Mouse (Mus musculus) thymus, adult 2 months (tissue): ENCODE measurements around the gene Il13. TPM values are rescaled to one million over a fixed set of nuclear protein-coding genes. Genes with fewer than 3 reads are reported as not detected.

ENCODE experiments used
- DNase-seq: peaks from one replicate; pipeline ENCODE4 v3.0.0; 2021
- H3K27ac ChIP-seq: fragments of 200-500 bp; 2 replicates; pipeline ENCODE4 v1.5.1; 2012; ENCODE audit warnings: low read length, control low read depth; ENCODE audit not compliant: control insufficient read depth, insufficient read depth
- H3K27me3 ChIP-seq: fragments of 200-500 bp; 2 replicates; pipeline ENCODE4 v1.6.1; 2012; ENCODE audit warnings: mild to moderate bottlenecking, low read length, moderate library complexity, mixed read lengths; ENCODE audit not compliant: control insufficient read depth, insufficient read depth
- H3K36me3 ChIP-seq: fragments of 200-500 bp; 2 replicates; pipeline ENCODE4 v1.6.1; 2012; ENCODE audit warnings: mild to moderate bottlenecking, low read length, moderate library complexity; ENCODE audit not compliant: control insufficient read depth, insufficient read depth
- H3K4me1 ChIP-seq: fragments of 200-500 bp; replicated peaks from 2 replicates; pipeline ENCODE4 v1.6.1; 2012; ENCODE audit warnings: low read length; ENCODE audit not compliant: control insufficient read depth, insufficient read depth
- H3K4me3 ChIP-seq: fragments of 200-500 bp; 2 replicates; pipeline ENCODE4 v1.5.1; 2012; ENCODE audit warnings: mild to moderate bottlenecking, low read length, control low read depth, moderate library complexity; ENCODE audit not compliant: control insufficient read depth, insufficient read depth
- CTCF ChIP-seq: fragments of 200-500 bp; IDR thresholded peaks from 2 replicates; pipeline ENCODE4 v1.5.1; 2012; ENCODE audit warnings: mild to moderate bottlenecking, control low read depth, low read length, moderate library complexity, borderline replicate concordance; ENCODE audit not compliant: control insufficient read depth, poor library complexity, insufficient read depth; ENCODE audit errors: extremely low read depth
- POLR2A ChIP-seq: fragments of 200-500 bp; IDR thresholded peaks from 2 replicates; pipeline ENCODE4 v1.6.1; 2012; ENCODE audit warnings: mild to moderate bottlenecking, low read length, control low read depth, moderate library complexity; ENCODE audit not compliant: control insufficient read depth, poor library complexity, insufficient read depth; ENCODE audit errors: extremely low read depth
- WGBS: fragments of 180-500 bp; shearing (Covaris S2); methylation state at CpG from one replicate; pipeline ENCODE4 v1.1.7; 2018; 5-methylcytosine and 5-hydroxymethylcytosine counted together
- polyA plus RNA-seq: library from polyadenylated mRNA; depleted of rRNA; stranded (reverse); fragments of >200 nt; gene quantifications from 2 replicates; pipeline ENCODE4 v1.2.3, GENCODE M21; 2012

The Il13 gene
- polyA plus RNA-seq, 1 experiment, result 10.4 TPM

DNA sequence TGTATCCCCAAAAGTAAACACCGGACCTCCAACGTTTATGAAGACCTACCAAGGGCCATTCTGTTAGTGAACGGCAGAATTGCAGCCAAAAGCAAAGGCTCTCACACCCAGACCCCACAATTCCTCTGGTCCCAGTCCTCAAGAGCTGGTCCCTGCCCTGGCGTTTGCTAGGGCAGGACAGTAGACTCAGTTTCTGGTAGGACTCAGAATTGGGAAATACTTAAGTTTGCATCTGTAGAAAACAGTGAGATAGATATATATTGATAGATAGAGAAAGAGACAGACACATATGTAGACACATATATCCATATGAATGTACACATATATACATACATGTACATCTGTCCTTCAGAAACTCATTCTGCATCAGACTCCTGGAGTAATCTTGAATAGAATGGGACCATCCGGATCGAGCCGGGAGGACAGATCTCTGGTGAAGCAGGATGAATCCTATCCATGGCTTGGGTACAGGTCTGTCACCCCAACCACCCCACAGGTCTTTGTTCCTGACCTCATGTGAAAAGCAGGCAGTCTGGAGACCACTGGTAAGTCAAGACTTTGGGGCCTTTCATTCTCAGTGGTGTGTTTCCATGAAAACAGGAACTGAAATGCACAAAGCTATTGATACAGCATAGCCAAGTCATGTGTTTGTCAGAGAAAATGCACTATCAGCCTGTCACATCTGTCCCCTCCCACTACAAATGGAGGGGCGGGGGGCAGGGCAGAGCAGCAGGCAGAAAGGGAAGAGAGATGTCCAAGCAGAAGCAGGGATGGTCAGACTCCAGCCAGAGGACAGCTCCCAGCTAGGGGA lies 17.5 kb downstream of the Il13 start:
- Histone ChIP-seq H3K36me3 (no peaks in the 10 kb centered on the region), H3K27me3 (no peaks in the 10 kb centered on the region), H3K27ac (no peak overlapping the region), H3K4me3 (no peak overlapping the region), H3K4me1 (no peaks in the 10 kb centered on the region)
- 85% methylated on average over 8 of the region's 8 CpGs for WGBS
- TF ChIP-seq CTCF (no peak), POLR2A (no peak)
- no peak for DNase-seq

DNA sequence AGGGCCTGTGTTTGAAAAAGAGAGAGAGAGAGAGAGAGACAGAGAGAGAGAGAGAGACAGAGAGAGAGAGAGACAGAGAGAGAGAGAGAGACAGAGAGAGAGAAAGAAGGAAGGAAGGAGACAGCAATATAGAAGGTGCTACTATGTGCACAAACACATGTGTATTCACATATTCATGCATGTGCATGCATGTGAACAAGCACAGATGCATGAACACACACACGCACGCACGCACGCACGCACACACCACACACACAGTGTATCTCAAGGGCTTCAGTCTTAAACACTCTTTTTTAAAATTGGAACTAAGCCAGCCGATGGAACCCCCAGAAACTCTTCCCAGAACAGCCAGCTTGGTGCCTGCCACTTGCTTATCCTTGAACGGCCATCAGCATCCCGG lies 18.9 kb downstream of the Il13 start:
- Histone ChIP-seq H3K4me3 (no peak overlapping the region), H3K27me3 (no peaks in the 10 kb centered on the region), H3K27ac (no peak overlapping the region), H3K36me3 (no peaks in the 10 kb centered on the region), H3K4me1 (no peaks in the 10 kb centered on the region)
- WGBS, result 95% methylated on average over 8 of the region's 8 CpGs
- no peak for DNase-seq
- TF ChIP-seq CTCF, result no peak
- TF ChIP-seq POLR2A, result no peak

DNA sequence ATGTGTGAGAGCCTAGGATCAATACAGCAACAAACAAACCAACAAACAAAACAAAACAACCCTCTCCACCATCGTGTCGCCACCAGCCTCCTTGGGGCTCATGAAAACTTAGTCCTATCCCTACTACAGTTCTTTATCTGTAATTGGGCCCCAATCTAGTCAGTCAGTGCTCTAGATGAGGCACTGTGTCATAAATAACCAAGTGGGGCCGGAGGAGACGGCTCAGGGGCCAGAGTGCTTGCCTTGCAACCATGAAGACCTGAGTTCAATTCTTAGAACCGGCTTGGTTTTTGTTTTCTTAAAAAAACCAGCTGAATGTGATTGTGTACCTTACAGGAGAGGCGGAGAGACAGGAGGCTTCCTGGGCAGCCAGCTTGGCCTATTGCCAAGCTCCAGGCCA lies 19.3 kb downstream of the Il13 start:
- Histone ChIP-seq H3K36me3 (no peaks in the 10 kb centered on the region), H3K4me1 (no peaks in the 10 kb centered on the region), H3K27ac (no peak overlapping the region), H3K4me3 (no peak overlapping the region), H3K27me3 (no peaks in the 10 kb centered on the region)
- no peak for DNase-seq
- 86% methylated on average over 6 of the region's 6 CpGs for WGBS
- TF ChIP-seq CTCF, result no peak
- no peak for TF ChIP-seq POLR2A

DNA sequence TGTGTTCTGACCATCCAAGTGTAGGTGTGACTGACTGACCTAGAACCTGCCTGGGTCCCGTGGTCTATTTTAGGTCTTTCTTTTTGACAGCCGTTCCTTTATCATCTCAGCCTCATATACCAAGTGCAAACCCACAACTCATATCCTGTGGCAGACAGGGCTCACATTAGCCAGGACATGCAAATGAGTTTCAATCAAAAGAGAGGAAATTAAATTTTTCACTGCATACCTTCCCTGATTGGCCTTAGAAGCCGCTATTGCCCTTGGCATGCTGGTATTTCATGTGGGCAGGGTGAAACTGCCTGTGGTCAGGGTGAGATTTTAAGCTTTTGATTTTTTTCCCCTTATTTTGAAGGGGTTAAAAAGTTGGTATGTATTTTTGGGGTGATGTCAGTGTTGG lies 24.8 kb downstream of the Il13 start:
- peaks cover 5% of the 10 kb centered on the region; the same call in 1 of the 2 replicates for H3K4me1 ChIP-seq
- TF ChIP-seq POLR2A (no peak), CTCF (no peak)
- H3K36me3 ChIP-seq, result no peaks in the 10 kb centered on the region

DNA sequence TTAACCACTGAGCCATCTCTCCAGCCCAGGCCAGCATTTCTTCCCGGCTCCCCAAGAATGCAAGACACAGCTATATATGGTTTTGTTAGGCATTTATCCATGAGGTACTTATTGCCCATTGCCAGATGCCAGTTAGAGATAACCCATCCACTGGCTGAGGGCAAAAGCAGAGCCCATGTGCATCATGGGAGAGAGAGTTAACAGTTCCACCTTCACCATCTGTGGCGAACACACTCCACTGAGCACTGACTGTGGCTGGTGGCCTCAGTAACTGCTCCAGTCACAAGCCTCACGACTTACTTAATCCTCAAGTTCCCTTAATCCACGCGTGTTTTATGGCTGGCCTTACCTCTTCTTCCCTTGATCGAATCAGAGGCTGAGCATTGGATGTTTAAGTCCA lies 25.3 kb downstream of the Il13 start:
- H3K36me3 ChIP-seq, result no peaks in the 10 kb centered on the region
- no peak overlapping the region for H3K27ac ChIP-seq
- no peaks in the 10 kb centered on the region for H3K27me3 ChIP-seq
- no peak for DNase-seq
- WGBS, result 31% methylated on average over 6 of the region's 6 CpGs
- H3K4me1 ChIP-seq, result peaks cover 5% of the 10 kb centered on the region; the same call in 1 of the 2 replicates
- TF ChIP-seq CTCF (no peak), POLR2A (no peak)
- no peak overlapping the region for H3K4me3 ChIP-seq

More for the DNA sequence above, 24.8 kb downstream of the Il13 start:
- H3K4me3 ChIP-seq, result no peak overlapping the region
- no peaks in the 10 kb centered on the region for H3K27me3 ChIP-seq
- DNase-seq, result no peak
- WGBS, result 3% methylated on average over 3 of the region's 3 CpGs
- no peak overlapping the region for H3K27ac ChIP-seq

DNA sequence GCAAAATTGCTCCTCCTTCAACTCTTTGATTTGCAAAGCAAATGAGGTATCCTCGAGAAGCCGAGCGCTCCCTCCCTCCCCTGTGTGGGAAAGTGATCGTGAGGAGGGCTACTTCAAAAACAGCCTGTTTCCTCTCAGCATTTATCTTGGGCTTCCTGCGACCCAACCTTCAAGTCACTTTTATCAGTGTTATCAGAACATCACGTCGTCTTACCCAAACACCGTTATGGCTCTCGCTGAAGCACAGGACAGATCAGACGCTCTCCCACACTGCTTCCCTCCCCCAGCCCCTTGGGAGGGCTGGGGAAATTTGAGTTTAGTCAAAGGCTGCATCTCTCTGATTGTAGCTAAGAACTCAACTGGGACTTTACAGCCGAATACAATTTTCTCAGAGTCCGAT lies 28.9 kb downstream of the Il13 start:
- WGBS, result 7% methylated on average over 12 of the region's 12 CpGs
- H3K36me3 ChIP-seq, result no peaks in the 10 kb centered on the region
- DNase-seq, result no peak
- no peak overlapping the region for H3K4me3 ChIP-seq
- peaks cover 5% of the 10 kb centered on the region; the same call in 1 of the 2 replicates for H3K4me1 ChIP-seq
- no peak for TF ChIP-seq POLR2A
- TF ChIP-seq CTCF, result no peak
- no peaks in the 10 kb centered on the region for H3K27me3 ChIP-seq
- H3K27ac ChIP-seq, result no peak overlapping the region

DNA sequence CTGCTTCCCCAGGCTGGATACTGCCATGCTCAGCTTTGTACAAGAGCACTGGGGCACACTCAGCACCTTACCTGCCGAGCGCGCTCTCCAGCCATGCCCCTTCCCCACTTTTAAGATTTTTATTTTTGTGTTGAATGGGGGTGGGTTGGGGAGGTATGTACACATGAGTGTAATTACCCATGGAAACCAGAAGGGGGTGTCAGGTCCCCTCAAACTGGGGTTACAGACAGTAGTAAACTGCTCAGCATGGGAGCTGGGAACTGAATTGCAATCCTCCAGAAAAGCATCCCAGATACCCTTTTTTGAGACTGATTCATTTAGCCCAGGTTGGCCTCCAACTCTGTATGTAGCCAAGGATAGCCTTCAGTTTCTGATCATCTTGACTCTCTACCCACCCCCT lies 29.5 kb downstream of the Il13 start:
- Histone ChIP-seq H3K27ac (no peak overlapping the region), H3K4me1 (peaks cover 5% of the 10 kb centered on the region; the same call in 1 of the 2 replicates), H3K36me3 (no peaks in the 10 kb centered on the region), H3K4me3 (no peak overlapping the region), H3K27me3 (no peaks in the 10 kb centered on the region)
- no peak for DNase-seq
- WGBS, result 98% methylated on average over 3 of the region's 3 CpGs
- TF ChIP-seq CTCF (no peak), POLR2A (no peak)

DNA sequence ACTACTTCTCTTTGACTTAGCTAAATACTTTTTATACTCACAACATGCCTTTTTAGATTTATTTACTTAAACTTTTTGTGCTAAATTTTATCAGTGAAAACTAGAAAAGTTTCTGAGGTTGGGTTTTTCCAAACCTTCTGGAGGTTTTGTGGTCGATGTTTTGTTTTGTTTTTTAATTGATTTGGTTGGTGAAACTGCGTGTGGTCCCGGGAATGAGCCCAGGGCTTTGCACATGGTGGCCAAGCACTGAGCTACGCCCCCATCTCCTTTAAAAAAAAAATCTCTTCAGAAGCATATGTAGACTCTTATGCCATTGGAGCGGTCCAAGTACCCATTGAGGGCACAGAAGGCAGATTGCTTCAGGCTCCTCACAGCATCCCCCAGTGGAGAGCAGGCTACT lies 43.4 kb downstream of the Il13 start:
- Histone ChIP-seq H3K4me3 (no peak overlapping the region), H3K27ac (no peak overlapping the region), H3K4me1 (no peaks in the 10 kb centered on the region), H3K36me3 (no peaks in the 10 kb centered on the region), H3K27me3 (no peaks in the 10 kb centered on the region)
- 74% methylated on average over 5 of the region's 5 CpGs for WGBS
- no peak for DNase-seq
- TF ChIP-seq POLR2A (no peak), CTCF (no peak)
